Mouse (Mus musculus) hindlimb bud, embryonic 11.5 days (tissue): ENCODE data around the gene Ccdc162.

Source experiments
- DNase-seq: peaks from one replicate; pipeline ENCODE4 v3.0.0-alpha.2; 2012; ENCODE audit warnings: low read depth, low spot score; ENCODE audit errors: extremely low spot score

The Ccdc162 gene

GRCm38 (mm10) chr10:41543439-41543838 lies 173.0 kb downstream of the Ccdc162 start:
- no peak for DNase-seq

- DNase-seq = no peak
Measured at GRCm38 (mm10) chr10:41542057-41542456, 174.4 kb downstream of the Ccdc162 start.

- DNase-seq = no peak
Measured at GRCm38 (mm10) chr10:41538986-41539385, 177.4 kb downstream of the Ccdc162 start.

- DNase-seq = no peak
Measured at GRCm38 (mm10) chr10:41537983-41538330, 178.5 kb downstream of the Ccdc162 start.

DNA sequence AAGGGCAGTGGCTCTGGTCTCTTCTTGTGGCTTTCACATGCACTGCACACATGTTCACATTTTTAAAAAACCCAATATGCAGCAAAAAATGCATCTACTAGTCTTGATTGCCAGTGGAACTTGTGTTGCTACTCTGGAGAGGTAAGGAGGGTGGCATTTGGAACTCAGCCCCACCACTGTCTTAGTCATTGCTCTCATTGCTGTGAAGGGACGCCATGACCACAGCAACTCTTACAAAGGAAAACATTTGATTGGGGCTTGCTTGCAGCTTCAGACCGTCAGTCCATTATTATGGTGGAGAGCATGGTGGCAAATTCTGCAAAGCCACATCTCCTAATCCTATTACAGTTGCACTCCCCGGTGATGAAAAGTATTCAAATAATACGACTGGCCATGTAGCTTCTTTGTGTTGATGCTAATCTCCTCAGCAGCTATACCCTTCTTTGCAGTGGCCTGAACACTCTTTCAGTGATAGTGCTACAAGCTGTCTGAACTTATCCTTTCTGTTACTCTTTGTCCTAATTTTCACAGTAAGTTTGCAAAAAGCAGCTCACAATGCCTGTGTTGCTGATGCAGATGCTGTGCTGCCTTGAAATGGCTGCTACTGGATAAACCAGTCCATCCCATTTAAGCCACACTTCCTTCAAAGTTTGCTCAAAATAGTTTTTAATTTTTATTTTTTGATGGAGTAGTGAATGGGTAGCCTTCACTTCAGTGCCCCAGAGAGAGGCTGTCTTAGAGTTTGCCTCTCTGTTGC lies 179.0 kb downstream of the Ccdc162 start:
- DNase-seq = no peak

DNA sequence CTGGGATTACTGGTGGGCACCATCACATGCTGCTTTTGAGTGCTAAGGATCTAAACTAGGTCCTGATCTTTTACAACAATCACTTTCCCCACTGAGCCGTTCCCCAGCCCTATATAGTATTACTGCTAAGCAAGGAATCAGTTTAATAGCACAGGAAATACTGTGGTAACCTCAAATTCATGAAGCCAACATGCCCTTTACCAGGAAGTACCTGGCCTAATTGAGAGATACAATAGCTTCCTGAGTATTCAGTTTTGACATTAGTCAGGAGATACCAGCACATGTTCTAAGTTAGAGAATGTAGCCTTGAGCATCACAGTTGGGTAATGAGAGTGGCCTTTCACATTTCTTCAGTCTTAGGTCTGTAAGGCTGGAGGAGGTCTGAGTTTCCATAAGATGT lies 179.7 kb downstream of the Ccdc162 start:
- no peak for DNase-seq

DNA sequence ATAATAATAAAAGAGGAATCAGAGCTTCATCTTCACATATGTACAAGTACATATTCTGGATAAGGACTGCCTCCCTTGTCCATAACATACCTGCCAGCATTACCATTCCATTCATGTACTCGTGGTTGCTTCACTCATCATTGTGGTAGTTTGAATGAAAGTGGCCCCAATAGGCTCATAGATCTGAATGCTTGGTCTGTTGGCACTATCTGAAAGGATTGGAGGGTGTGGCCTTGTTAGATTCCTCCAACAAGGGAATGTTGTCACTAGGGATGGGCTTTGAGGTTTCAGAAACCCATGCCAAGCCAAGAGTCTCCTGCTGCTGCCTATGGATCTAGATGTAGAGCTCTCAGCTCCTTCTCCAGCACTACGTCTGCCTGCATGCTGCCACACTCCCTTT lies 180.4 kb downstream of the Ccdc162 start:
- no peak for DNase-seq

DNA sequence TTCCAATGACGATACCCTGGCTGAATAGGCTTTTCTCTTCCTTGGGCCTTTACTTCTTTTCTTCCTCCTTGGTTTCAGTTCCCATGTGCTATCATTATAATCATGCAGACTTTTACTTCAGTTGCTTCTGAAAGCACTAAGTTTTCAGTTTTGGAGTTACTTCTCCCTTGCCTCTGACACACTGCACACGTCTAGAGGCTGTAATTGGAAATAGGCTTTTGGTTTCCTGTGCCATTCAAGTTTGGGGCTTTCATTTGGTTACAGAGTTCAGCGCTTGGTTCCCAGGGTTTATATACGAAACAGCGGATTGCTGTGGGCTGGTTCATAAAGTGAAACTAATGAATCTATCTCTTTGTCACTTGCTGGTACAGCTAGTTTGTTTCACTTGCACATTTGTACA lies 186.5 kb downstream of the Ccdc162 start:
- no peak for DNase-seq

DNA sequence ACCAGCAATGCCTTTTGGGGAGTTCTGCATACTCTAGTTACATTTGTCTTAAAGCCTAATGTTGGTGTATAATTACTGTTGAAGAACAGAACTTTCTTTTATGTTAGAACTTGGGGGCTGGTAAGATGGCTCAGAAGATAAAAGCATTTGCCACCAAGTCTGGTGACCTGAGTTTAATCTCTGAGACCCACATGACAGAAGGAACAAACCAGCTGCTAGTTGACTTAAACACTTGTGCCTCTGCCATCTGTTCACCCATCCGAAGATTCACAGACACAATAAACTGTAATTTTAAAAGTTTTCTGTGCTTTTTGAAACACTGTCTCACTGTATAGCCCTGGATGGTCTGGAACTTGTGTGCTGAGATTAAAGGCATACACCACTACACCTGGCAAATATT lies 190.7 kb downstream of the Ccdc162 start:
- no peak for DNase-seq

DNA sequence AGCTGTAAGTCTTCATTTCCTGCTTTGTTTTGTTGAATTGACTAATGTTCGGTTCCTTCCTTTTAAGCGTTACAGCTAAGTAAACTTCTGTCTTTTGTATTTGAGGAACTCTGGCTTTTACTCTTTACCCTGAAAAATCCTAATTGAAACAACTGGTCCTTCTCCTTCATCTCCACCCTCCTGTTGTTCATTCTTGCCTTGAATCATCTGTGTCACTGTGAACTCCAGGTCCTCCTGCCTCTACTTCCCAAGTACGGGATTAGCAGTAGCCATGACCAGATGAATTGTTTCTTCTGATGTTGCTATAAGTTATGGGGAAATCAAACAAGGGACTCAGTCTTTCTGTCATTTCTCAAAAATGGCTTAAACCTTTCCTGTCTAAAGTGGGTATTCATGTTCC lies 193.0 kb downstream of the Ccdc162 start:
- DNase-seq = no peak

DNA sequence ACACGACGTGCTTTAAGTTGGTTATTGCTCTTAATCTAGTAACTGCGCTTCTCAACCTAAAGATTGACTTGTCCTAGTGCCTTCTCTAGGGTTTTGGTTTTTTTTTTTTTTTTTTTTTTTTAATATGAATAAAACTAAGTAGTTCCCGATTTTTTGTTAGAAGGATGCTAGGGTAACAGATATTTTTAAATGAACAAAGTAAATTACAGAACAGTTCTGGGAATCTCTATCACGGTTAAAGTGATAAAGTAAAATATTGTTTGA lies 196.1 kb downstream of the Ccdc162 start:
- no peak for DNase-seq

GRCm38 (mm10) chr10:41519640-41520409 lies 196.6 kb downstream of the Ccdc162 start:
- DNase-seq = no peak

DNA sequence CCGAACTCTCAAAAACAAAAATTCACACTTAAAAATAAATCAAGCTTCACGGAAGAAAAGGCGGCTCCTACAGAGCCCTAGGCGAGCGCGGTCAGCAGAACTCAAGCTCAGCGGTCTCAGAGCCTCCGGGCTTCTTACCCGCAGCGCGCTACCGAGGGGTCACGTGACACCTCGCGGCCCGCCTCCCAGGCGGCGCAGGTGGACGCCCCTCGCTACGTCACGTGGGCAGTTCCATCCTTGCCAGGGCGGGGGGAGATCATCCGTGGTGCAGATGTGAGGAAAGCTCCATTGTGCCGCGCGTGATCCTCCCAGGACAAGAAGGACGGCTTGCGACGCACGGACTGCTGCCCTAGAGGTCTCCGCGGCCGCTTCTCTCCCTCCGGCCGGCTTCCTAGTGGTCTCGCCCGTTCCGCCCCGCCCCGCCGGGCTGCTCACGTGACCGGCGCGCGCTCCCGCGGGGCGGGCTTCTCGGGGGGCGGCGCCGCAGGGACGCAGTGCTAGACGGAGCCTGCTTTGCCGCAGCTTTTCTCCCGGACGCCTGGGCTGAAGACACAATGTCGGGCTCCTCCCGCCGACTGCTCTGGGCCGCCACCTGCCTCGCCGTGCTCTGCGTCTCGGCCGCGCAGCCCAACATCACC lies 197.3 kb downstream of the Ccdc162 start, which contains the start of gene Cd164:
TSS of gene Cd164 (plus strand) at position 434 of the 638 bp plus-strand sequence.
- peak; percentile 77 for DNase-seq

- DNase-seq = peak; percentile 63
Measured at GRCm38 (mm10) chr10:41518508-41518980, 197.9 kb downstream of the Ccdc162 start.

GRCm38 (mm10) chr10:41514921-41515320 lies 201.5 kb downstream of the Ccdc162 start:
- no peak for DNase-seq

- no peak for DNase-seq
Measured at GRCm38 (mm10) chr10:41514301-41514700, 202.1 kb downstream of the Ccdc162 start.

DNA sequence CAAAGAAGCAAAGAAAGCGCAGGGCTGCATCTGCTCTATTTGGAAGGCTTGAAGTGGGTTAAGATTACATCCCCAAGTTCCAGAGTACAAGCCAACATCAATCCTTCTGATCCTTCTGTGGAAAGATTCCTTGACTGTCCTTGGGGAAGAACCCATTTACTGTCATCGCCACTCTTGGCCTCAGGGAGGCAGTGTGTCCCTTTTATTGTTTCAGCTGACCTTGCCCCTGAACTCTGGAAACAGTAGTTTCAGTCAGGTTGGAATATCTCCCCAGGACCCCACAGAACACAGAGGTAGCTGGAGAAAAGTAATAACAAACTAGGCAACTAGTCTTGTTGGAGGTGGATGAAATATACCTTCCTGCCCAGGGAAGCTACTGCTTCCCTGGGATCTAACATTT lies 207.3 kb downstream of the Ccdc162 start:
- no peak for DNase-seq

DNA sequence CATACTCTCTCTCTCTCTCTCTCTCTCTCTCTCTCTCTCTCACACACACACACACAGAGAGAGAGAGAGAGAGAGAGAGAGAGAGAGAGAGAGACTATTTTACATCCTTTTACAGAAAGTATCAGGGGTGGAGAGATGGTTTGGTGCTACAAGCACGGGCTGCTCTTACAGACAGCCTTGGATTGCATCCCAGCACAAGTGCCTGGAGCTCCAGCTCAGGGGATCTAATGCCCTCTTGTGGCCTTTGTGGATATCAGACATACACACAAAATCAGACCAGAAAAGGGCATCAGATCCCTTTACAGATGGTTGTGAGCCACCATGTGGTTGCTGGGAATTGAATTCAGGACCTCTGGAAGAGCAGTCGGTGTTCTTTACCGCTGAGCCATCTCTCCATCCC lies 211.0 kb downstream of the Ccdc162 start:
- peak; percentile 53 for DNase-seq

GRCm38 (mm10) chr10:41504996-41505395 lies 211.4 kb downstream of the Ccdc162 start:
- DNase-seq = no peak

DNA sequence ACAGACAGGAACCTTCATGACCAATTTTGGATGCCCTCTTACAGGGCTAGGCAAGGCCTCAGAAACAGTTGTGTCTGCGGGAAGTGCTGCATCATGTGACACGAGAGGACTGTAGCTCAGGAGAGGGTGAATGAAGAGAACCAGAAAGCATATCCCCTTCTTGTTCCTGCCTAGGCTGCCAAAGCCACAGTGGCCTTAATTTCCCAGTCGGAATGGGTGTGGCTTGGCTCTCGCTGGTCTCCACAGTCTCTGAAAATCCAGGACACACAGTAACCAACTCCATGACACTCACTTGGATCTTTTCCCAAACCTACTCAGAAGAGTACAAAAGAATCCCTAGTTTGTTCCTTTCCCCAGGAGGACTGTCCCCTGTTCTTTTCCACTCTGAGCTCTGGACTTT lies 215.5 kb downstream of the Ccdc162 start:
- DNase-seq = no peak

DNA sequence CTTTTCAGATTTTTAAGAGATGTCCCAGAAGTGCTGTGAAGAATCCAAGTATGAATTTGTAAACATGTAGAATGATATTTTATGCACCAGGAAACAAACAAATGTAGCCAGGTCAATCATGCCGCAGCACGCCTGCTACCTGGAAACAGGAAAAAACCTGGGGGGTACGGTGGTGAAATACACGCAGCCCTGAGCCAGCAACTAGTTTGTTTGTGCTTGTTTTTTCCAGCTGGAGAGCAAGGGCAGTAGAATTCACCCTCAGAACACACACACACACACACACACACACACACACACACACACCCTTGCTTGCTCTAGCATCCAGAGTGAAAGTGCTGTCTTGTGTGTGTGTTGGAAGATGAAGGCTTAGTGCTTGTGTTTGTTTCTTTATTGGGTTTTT lies 225.3 kb downstream of the Ccdc162 start:
- DNase-seq = no peak

DNA sequence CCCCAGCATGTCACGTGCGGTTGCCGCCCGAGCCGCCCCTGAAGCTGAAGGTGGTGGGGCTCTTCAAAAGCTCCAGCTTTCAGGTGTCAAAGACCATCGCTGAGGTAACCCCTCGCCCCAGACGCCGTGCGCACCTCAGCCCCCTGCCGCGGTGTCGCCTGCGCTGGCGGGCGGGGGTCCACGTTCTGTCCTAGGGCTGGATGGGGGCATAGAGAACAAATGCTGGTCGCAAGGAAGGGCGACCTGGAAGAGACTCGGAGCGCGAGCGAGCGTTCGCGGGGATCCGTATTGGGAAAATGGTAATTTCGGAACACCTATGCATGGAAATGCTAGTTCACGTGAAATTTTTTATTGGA lies 225.9 kb downstream of the Ccdc162 start:
- DNase-seq = no peak
